Mouse (Mus musculus) gastrocnemius, adult 2 months (tissue): ENCODE measurements around the gene Hpcal4. TPM values are rescaled to one million over a fixed set of nuclear protein-coding genes. Genes with fewer than 3 reads are reported as not detected.

Source experiments
- DNase-seq: peaks from one replicate; pipeline ENCODE4 v3.0.0; 2022
- H3K27ac ChIP-seq: fragments of 200-600 bp; 2 replicates; pipeline ENCODE4 v1.8.1; 2022; ENCODE audit warnings: mild to moderate bottlenecking
- H3K4me3 ChIP-seq: fragments of 200-600 bp; 2 replicates; pipeline ENCODE4 v1.8.1; 2022; ENCODE audit warnings: mild to moderate bottlenecking, moderate library complexity
- CTCF ChIP-seq: fragments of 200-600 bp; IDR thresholded peaks from 2 replicates; pipeline ENCODE4 v1.8.1; 2022; ENCODE audit warnings: antibody characterized with exemption, mild to moderate bottlenecking, moderate library complexity
- intact Hi-C: fragments of 180-260 bp; cut with DNase I; formaldehyde crosslinking; loops from one replicate; pipeline ENCODE4 v1.15.1; 2025
- total RNA-seq, 2 experiments: library from RNA; stranded (reverse); gene quantifications; 2 replicates each; pipeline ENCODE4 v1.2.3; 2021

Gene Hpcal4
- total RNA-seq, 2 experiments from 2014 or later = 0.08 TPM; not detected in 1

DNA sequence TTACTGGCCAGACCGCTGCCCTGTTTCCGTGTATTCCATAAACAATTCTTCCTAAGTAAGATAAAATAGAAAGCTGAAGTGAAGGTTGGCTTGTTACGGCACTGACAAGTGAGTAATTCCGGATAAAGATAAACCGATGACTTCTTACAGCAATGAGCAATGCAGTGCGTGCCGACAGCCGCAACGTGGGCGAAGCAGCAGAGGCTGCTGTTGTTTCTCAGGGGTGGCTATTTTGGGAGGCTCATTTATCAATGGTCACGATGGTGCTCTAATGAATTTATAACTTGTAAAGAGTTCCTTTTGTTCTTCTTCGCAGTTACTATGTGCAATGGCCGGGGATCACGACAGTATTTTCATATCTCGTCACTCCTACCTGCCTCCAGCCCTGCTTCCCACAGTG, 18.9 kb upstream of the Hpcal4 start:
- intact Hi-C loops = no loop called here
- Histone ChIP-seq H3K27ac (no peak overlapping the region), H3K4me3 (no peak overlapping the region)
- TF ChIP-seq CTCF = no peak
- DNase-seq = no peak

DNA sequence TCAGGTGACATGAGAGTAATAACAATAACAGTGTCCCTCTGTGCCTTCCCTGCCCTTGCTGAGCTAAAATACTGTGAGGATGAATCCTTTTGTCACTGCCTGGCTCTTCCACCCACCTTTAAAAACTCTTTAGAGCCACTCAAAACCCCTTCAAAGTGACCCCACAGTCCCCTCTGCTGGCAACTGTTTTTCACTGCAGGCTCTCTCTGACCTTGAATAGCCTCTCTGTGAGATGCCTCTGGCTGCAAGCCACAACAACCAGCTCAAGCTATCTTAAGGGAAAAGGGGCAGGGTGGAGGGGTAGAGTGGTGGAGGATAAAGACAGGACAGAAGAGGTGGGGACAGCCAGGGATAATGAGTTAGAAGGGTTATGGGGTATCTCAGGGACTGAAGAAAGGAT, 11.2 kb upstream of the Hpcal4 start:
- no peak for DNase-seq
- H3K4me3 ChIP-seq = no peak overlapping the region
- intact Hi-C loops = no loop called here
- no peak for TF ChIP-seq CTCF
- no peak overlapping the region for H3K27ac ChIP-seq

DNA sequence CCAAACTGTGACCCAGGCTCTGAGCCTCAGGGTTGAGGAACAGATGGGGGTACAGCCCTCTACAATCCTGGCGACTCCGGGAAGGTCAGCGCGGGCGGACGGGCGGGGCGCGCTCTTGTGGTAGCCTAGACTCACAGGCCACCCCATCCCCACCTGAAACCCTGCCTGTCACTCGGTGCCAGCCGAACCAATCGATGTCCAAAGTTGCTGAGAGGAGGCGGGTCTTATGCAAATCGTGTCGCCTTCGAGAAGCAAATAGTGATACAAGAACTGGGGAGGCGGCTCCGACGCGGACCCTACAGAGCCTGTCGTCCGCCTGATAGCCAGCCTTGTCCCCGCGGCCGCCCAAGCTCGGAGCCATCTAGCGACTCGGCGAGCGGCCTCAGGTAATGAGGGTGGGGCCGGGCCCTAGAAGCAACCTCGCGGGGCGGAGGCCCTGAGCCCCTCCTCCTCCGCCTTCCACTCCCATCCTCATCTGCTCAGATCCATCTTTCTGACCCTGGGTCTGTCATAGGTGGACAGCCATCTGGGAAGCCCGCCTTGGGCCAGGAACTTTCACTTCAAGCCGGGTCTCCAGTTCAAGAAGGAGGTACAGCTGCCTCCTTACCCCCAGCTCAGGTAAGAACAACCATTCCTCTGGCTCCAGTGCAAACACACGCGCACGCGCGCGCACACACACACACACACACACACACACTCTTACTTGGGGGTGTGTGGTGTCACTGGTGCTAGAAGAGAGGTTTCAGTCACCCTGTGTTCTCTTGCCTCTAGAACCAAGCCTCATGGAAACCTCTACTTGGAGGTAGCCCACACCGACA, 421 bp downstream of the Hpcal4 start:
- intact Hi-C loops = no loop called here
- no peak for TF ChIP-seq CTCF
- DNase-seq = peak; percentile 72
- peak overlapping the region; percentile 70 for H3K4me3 ChIP-seq
- H3K27ac ChIP-seq = no peak overlapping the region

DNA sequence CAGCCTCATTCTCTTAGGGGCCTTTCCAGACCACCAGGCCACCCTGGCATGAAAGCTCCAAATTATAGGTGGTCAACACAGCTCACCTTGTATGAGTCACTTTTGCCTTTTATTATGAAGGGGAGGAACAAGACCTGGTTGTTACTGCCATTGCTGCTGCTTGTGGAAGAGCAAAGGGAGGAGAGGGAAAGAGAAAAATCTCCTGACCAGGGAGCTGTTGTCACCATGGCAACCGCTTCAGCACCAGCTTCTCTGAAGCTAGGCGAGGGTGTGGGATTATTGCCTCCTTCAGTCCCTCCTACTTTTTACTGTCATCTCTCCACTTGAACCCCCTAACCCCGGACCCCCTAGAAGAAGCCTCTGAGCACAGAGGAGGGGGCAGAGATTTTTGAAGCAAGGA, 1.8 kb downstream of the Hpcal4 start:
- intact Hi-C loops = no loop called here
- DNase-seq = no peak
- TF ChIP-seq CTCF = no peak
- Histone ChIP-seq H3K27ac (no peak overlapping the region), H3K4me3 (no peak overlapping the region)

- TF ChIP-seq CTCF = no peak
- no peak overlapping the region for H3K4me3 ChIP-seq
- intact Hi-C loops = no loop called here
- no peak overlapping the region for H3K27ac ChIP-seq
- DNase-seq = no peak
Observed at GRCm38 (mm10) chr4:123192336-123192735, 9.3 kb downstream of the Hpcal4 start.

DNA sequence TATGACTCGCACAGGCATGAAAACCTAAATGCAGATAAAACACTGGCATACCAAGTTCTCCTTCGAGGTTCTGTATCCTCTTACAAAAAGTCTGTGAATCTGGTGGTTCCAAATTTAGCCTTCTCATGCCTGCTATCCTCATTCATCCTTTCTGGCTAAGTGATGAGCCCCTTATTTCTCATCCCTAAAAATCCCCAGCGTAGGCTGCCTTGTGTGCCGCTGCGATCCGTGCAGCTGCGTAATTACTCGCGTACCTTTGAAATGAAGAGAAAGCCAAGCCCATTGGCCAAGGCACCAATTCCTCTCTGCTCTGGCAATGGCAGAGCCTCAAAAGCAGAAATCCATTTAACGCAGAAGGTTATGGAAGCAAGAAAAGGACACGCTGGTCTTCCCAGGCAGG, 10.8 kb downstream of the Hpcal4 start:
- DNase-seq = no peak
- H3K4me3 ChIP-seq = no peak overlapping the region
- intact Hi-C loops = no loop called here
- TF ChIP-seq CTCF = no peak
- H3K27ac ChIP-seq = no peak overlapping the region

DNA sequence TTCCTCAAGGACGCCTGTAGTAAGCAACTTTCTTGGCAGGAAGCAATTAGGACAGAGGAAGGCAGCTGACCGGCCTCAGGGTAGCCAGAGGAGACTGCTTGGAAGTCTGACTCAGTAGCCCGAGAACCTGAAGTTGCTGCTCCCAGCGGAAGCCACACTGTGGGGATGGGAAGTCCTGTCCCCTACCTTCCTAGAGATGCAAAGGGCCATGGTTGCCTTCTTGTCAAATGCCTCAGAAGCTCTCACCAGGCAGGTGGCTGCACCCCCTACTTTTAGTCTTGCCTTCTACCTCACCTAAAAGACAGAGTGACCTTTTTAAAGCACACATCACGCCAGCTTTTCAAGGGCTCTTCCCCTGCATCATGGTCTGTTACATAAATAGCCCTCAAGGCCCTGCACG, 13.7 kb downstream of the Hpcal4 start:
- H3K4me3 ChIP-seq = no peak overlapping the region
- TF ChIP-seq CTCF = no peak
- DNase-seq = no peak
- H3K27ac ChIP-seq = no peak overlapping the region
- intact Hi-C loops = no loop called here

DNA sequence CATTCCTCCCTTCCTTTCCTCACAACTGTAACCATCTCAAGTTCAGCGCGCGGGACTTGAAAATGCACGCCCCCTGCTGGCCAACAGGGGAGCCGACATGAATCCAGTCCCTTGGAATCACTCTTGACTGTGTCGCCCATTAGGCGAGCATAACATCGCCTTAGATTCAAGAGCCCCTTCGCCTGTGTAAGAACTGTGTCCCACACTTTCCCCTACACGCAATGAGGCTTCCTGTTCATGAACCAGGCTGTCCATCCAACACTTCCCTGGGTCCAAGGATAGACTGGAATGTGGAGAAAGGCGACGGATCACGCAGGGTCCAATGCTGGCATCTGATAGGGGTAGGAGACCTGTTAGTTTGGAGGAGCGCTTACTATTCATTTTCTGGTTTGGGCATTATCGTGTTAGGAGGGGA, 17.8 kb downstream of the Hpcal4 start:
- peak; percentile 78 for DNase-seq
- peak; percentile 96 for TF ChIP-seq CTCF
- H3K4me3 ChIP-seq = peak overlapping the region; percentile 79
- H3K27ac ChIP-seq = peak overlapping the region; percentile 90
- intact Hi-C loops = loop anchor here (1.0 kb wide), 1 partner anchor 44 kb away; no protein-coding TSS in a partner anchor

GRCm38 (mm10) chr4:123201186-123202093, 18.4 kb downstream of the Hpcal4 start, which contains the start of gene Nt5c1a:
Gene Nt5c1a (plus strand): TSS chr4:123201504.
- no peak for TF ChIP-seq CTCF
- Histone ChIP-seq H3K27ac (peak within 1 kb of the TSS; percentile 90), H3K4me3 (peak within 1 kb of the TSS; percentile 79)
- intact Hi-C loops = no loop called here
- peak; percentile 92 for DNase-seq

GRCm38 (mm10) chr4:123202094-123202420, 19.0 kb downstream of the Hpcal4 start:
- Histone ChIP-seq H3K4me3 (peak overlapping the region; percentile 79), H3K27ac (peak overlapping the region; percentile 90)
- no peak for TF ChIP-seq CTCF
- no peak for DNase-seq
- intact Hi-C loops = no loop called here

- Histone ChIP-seq H3K4me3 (no peak overlapping the region), H3K27ac (no peak overlapping the region)
- no peak for DNase-seq
- no peak for TF ChIP-seq CTCF
- intact Hi-C loops = no loop called here
Observed at GRCm38 (mm10) chr4:123207337-123207736, 24.3 kb downstream of the Hpcal4 start.

- Histone ChIP-seq H3K27ac (no peak overlapping the region), H3K4me3 (no peak overlapping the region)
- intact Hi-C loops = no loop called here
- DNase-seq = no peak
- no peak for TF ChIP-seq CTCF
Observed at GRCm38 (mm10) chr4:123210996-123211395, 28.0 kb downstream of the Hpcal4 start.

DNA sequence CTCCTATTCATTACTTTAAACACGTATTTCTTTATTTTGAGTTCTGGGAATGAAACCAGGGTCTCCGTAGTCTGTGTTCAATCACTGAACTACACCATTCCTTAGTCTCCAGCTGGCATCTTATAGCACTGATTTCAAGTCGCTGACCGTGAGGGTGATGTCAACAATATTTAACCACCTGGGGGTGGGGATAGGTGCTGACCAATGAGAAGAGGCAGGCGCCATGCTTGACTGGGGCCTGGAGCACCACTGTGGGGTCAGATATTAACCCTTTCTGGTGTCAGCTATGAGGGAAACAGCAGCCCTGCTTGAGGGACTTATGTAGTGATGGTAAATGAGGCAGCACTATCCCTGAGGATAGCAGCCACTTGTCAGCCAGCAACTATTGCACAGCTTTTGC, 28.4 kb downstream of the Hpcal4 start:
- no peak for DNase-seq
- TF ChIP-seq CTCF = no peak
- intact Hi-C loops = no loop called here
- Histone ChIP-seq H3K4me3 (no peak overlapping the region), H3K27ac (no peak overlapping the region)
